Mouse (Mus musculus): ENCODE measurements around the gene Hcfc1. TPM values are rescaled to one million over a fixed set of nuclear protein-coding genes. Genes with fewer than 3 reads are reported as not detected.
A peak's percentile ranks its signal among the peaks of the same experiment; 100 is the strongest.

Hcfc1 gene
- 90.6 and 92.2 TPM in 2 replicates for polyA plus RNA-seq (2014; fragmentation: Nextera tagmentation; extraction: Ambion mirVana)

GRCm38 (mm10) chrX:73966248-73967176 is at the start of gene Hcfc1:
Gene Hcfc1 (minus strand): TSS chrX:73966357.
- peak within 1 kb of the TSS; percentile 77 for H3K9ac ChIP-seq (ENCODE audit: low read length)
- peak; percentile 75 for ATAC-seq (replicated peaks; ENCODE audit: low FRiP score)
- DNase-seq (ENCODE audit: low spot score): peak; percentile 90
- peak within 1 kb of the TSS; percentile 97 for H3K27ac ChIP-seq (ENCODE audit: low read depth, low read length)
- peaks cover 4% of the 10 kb centered on the region; the same call in 1 of the 2 replicates for H3K4me1 ChIP-seq (replicated peaks; ENCODE audit: control insufficient read depth, insufficient read depth, low read length)
- WGBS: 20% methylated on average over 57 of the region's 58 CpGs
- H3K4me3 ChIP-seq (ENCODE audit: low read depth, low read length): peak within 1 kb of the TSS; percentile 71
- H3K9me3 ChIP-seq (ENCODE audit: control insufficient read depth, low read length): no peaks in the 10 kb centered on the region
- H3K27me3 ChIP-seq (ENCODE audit: control insufficient read depth, insufficient read depth, low read length): no peaks in the 10 kb centered on the region
- H3K4me2 ChIP-seq (ENCODE audit: low read depth, low read length, severe bottlenecking): peak within 1 kb of the TSS; percentile 63
- H3K36me3 ChIP-seq (ENCODE audit: control insufficient read depth, insufficient read depth, low read length): no peaks in the 10 kb centered on the region

- ATAC-seq (replicated peaks; ENCODE audit: low FRiP score): no peak
- H3K9me3 ChIP-seq (ENCODE audit: control insufficient read depth, low read length): no peaks in the 10 kb centered on the region
- H3K36me3 ChIP-seq (ENCODE audit: control insufficient read depth, insufficient read depth, low read length): no peaks in the 10 kb centered on the region; the same call in 1 of the 2 replicates
- DNase-seq (ENCODE audit: low spot score): no peak
- no peak overlapping the region for H3K4me2 ChIP-seq (ENCODE audit: low read depth, low read length, severe bottlenecking)
- no peaks in the 10 kb centered on the region for H3K27me3 ChIP-seq (ENCODE audit: control insufficient read depth, insufficient read depth, low read length)
- 100% methylated on average over 1 of the region's 1 CpGs for WGBS
- no peak overlapping the region for H3K9ac ChIP-seq (ENCODE audit: low read length)
- H3K4me1 ChIP-seq (replicated peaks; ENCODE audit: control insufficient read depth, insufficient read depth, low read length): no peaks in the 10 kb centered on the region
- no peak overlapping the region for H3K27ac ChIP-seq (ENCODE audit: low read depth, low read length)
- H3K4me3 ChIP-seq (ENCODE audit: low read depth, low read length): no peak overlapping the region
Observed at GRCm38 (mm10) chrX:74014597-74014996, 48.4 kb upstream of the Hcfc1 start.

DNA sequence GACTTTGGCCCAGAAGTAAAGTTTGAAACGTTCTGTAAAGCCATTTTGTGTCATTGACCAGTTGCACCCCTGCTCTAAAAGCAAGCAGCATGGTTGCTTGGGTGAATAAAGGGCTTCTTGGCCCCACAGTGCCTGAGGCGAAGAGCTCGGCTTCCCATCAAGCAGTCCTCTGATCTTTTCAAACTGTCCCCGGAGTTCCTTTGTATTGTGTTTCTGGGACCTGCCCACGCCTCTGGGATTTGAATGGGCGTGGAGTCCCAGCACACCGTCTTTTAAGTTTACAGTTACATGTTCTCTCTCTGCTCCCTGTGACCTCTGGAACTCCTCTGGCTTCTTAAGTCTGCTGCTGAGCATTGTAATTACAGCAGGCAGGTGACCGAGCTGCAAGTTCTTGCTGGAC is 41.9 kb upstream of the Hcfc1 start:
- H3K36me3 ChIP-seq (ENCODE audit: control insufficient read depth, insufficient read depth, low read length): no peaks in the 10 kb centered on the region

GRCm38 (mm10) chrX:74006401-74006800 is 40.2 kb upstream of the Hcfc1 start:
- 86% methylated on average over 21 of the region's 21 CpGs for WGBS
- Histone ChIP-seq H3K9me3 (ENCODE audit: control insufficient read depth, low read length) (no peaks in the 10 kb centered on the region), H3K27ac (ENCODE audit: low read depth, low read length) (no peak overlapping the region), H3K27me3 (ENCODE audit: control insufficient read depth, insufficient read depth, low read length) (no peaks in the 10 kb centered on the region), H3K4me2 (ENCODE audit: low read depth, low read length, severe bottlenecking) (no peak overlapping the region), H3K36me3 (ENCODE audit: control insufficient read depth, insufficient read depth, low read length) (no peaks in the 10 kb centered on the region), H3K4me1 (replicated peaks; ENCODE audit: control insufficient read depth, insufficient read depth, low read length) (no peaks in the 10 kb centered on the region), H3K9ac (ENCODE audit: low read length) (no peak overlapping the region), H3K4me3 (ENCODE audit: low read depth, low read length) (no peak overlapping the region)
- no peak for DNase-seq (ENCODE audit: low spot score)
- no peak for ATAC-seq (replicated peaks; ENCODE audit: low FRiP score)

More for the DNA sequence above, 41.9 kb upstream of the Hcfc1 start:
- Histone ChIP-seq H3K4me1 (replicated peaks; ENCODE audit: control insufficient read depth, insufficient read depth, low read length) (no peaks in the 10 kb centered on the region), H3K27me3 (ENCODE audit: control insufficient read depth, insufficient read depth, low read length) (no peaks in the 10 kb centered on the region), H3K4me2 (ENCODE audit: low read depth, low read length, severe bottlenecking) (no peak overlapping the region), H3K9ac (ENCODE audit: low read length) (no peak overlapping the region), H3K27ac (ENCODE audit: low read depth, low read length) (no peak overlapping the region), H3K4me3 (ENCODE audit: low read depth, low read length) (no peak overlapping the region), H3K9me3 (ENCODE audit: control insufficient read depth, low read length) (no peaks in the 10 kb centered on the region)
- WGBS: 26% methylated on average over 8 of the region's 8 CpGs
- DNase-seq (ENCODE audit: low spot score) (peak; percentile 52), ATAC-seq (replicated peaks; ENCODE audit: low FRiP score) (no peak)

DNA sequence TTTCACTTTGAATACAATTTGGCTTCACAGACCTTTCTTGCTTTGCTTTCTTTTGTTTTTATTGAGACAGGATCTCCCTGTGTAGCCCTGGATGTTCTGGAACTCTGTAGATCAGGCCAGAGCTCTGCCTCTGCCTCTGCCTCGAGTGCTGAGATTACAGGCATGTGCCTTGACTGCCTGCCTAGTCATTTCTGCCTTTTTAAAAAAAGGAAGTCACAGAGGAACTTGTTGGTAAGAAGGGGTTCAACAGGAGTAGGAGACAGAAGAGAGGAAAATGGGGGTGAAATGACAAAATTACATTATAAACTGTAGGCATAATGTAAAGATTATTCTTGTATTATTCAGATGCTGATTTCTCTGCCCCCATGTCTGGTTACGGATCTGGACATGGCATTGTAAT is 37.5 kb upstream of the Hcfc1 start:
- Histone ChIP-seq H3K36me3 (ENCODE audit: control insufficient read depth, insufficient read depth, low read length) (no peaks in the 10 kb centered on the region), H3K9ac (ENCODE audit: low read length) (no peak overlapping the region), H3K4me2 (ENCODE audit: low read depth, low read length, severe bottlenecking) (no peak overlapping the region), H3K27ac (ENCODE audit: low read depth, low read length) (no peak overlapping the region), H3K4me3 (ENCODE audit: low read depth, low read length) (no peak overlapping the region), H3K9me3 (ENCODE audit: control insufficient read depth, low read length) (no peaks in the 10 kb centered on the region), H3K4me1 (replicated peaks; ENCODE audit: control insufficient read depth, insufficient read depth, low read length) (no peaks in the 10 kb centered on the region), H3K27me3 (ENCODE audit: control insufficient read depth, insufficient read depth, low read length) (no peaks in the 10 kb centered on the region)
- DNase-seq (ENCODE audit: low spot score): no peak
- ATAC-seq (replicated peaks; ENCODE audit: low FRiP score): no peak
- 68% methylated on average over 2 of the region's 2 CpGs for WGBS

DNA sequence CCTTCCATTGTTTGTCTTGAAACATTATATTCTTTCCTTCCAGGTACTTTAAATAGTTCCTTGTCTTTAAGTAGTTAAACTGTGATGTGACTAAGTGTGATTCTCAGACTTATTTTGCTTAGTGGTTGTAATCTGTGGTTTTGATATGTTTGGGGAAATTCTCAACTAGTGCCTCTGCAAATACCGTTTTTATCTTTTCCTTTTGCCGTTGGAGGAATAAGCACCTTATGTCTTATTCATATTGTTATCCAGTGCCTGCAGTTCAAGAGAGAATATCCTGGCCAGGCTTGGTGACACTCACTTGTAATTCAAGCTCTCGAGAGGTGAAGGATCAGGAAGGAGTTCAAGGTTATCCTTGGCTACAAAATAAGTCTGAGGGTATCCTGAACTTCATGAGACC is 34.9 kb upstream of the Hcfc1 start:
- WGBS: 79% methylated on average over 3 of the region's 3 CpGs
- ATAC-seq (replicated peaks; ENCODE audit: low FRiP score): no peak
- Histone ChIP-seq H3K9me3 (ENCODE audit: control insufficient read depth, low read length) (no peaks in the 10 kb centered on the region), H3K27me3 (ENCODE audit: control insufficient read depth, insufficient read depth, low read length) (no peaks in the 10 kb centered on the region), H3K4me1 (replicated peaks; ENCODE audit: control insufficient read depth, insufficient read depth, low read length) (no peaks in the 10 kb centered on the region), H3K36me3 (ENCODE audit: control insufficient read depth, insufficient read depth, low read length) (no peaks in the 10 kb centered on the region), H3K27ac (ENCODE audit: low read depth, low read length) (no peak overlapping the region), H3K4me3 (ENCODE audit: low read depth, low read length) (no peak overlapping the region), H3K9ac (ENCODE audit: low read length) (no peak overlapping the region), H3K4me2 (ENCODE audit: low read depth, low read length, severe bottlenecking) (no peak overlapping the region)
- DNase-seq (ENCODE audit: low spot score): no peak

GRCm38 (mm10) chrX:73998911-73999869 is 33.0 kb upstream of the Hcfc1 start:
- peak overlapping the region; percentile 70 for H3K27ac ChIP-seq (ENCODE audit: low read depth, low read length)
- no peaks in the 10 kb centered on the region for H3K9me3 ChIP-seq (ENCODE audit: control insufficient read depth, low read length)
- no peaks in the 10 kb centered on the region for H3K4me1 ChIP-seq (replicated peaks; ENCODE audit: control insufficient read depth, insufficient read depth, low read length)
- no peak overlapping the region for H3K4me2 ChIP-seq (ENCODE audit: low read depth, low read length, severe bottlenecking)
- no peak overlapping the region for H3K4me3 ChIP-seq (ENCODE audit: low read depth, low read length)
- peak; percentile 52 for DNase-seq (ENCODE audit: low spot score)
- H3K27me3 ChIP-seq (ENCODE audit: control insufficient read depth, insufficient read depth, low read length): no peaks in the 10 kb centered on the region
- ATAC-seq (replicated peaks; ENCODE audit: low FRiP score): peak; percentile 82
- H3K9ac ChIP-seq (ENCODE audit: low read length): no peak overlapping the region
- no peaks in the 10 kb centered on the region for H3K36me3 ChIP-seq (ENCODE audit: control insufficient read depth, insufficient read depth, low read length)
- 25% methylated on average over 8 of the region's 8 CpGs for WGBS

DNA sequence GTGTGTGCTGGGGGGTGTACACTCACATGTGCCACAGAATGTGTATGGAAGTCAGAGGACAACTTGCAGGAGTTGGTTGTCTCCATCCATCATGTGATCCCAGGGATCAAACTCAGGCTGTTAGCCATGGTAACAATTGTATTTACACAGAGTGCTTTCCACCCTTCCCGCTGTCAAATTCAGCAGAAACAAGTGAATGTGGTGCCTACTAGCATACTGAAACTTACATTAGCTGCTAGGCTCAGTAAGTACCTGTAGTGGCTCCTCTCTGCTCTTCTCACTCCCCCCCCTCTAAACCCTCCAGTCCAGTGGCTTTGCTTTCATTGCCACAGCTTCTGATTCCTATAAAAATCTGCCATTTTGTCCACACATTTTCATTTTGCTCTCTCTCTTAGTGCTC is 11.6 kb upstream of the Hcfc1 start:
- Histone ChIP-seq H3K36me3 (ENCODE audit: control insufficient read depth, insufficient read depth, low read length) (no peaks in the 10 kb centered on the region), H3K27me3 (ENCODE audit: control insufficient read depth, insufficient read depth, low read length) (no peaks in the 10 kb centered on the region), H3K4me2 (ENCODE audit: low read depth, low read length, severe bottlenecking) (no peak overlapping the region), H3K9me3 (ENCODE audit: control insufficient read depth, low read length) (no peaks in the 10 kb centered on the region), H3K9ac (ENCODE audit: low read length) (no peak overlapping the region), H3K4me1 (replicated peaks; ENCODE audit: control insufficient read depth, insufficient read depth, low read length) (no peaks in the 10 kb centered on the region), H3K4me3 (ENCODE audit: low read depth, low read length) (no peak overlapping the region), H3K27ac (ENCODE audit: low read depth, low read length) (no peak overlapping the region)
- 88% methylated on average over 1 of the region's 1 CpGs for WGBS
- DNase-seq (ENCODE audit: low spot score) (no peak), ATAC-seq (replicated peaks; ENCODE audit: low FRiP score) (no peak)
